Mouse (Mus musculus) midbrain, embryonic 14.5 days (tissue): ENCODE data around the gene Gm17949. TPM values are rescaled to one million over a fixed set of nuclear protein-coding genes. Genes with fewer than 3 reads are reported as not detected.

Source experiments
- ATAC-seq: fragments of 200-750 bp; cut with Nextera tagmentation; 2 replicates; pipeline ENCODE4 v1.8.0; 2017; ENCODE audit warnings: moderate number of reproducible peaks, moderate library complexity; ENCODE audit not compliant: low FRiP score, low TSS enrichment
- DNase-seq: peaks from one replicate; pipeline ENCODE4 v3.0.0-alpha.2; 2015
- H3K27ac ChIP-seq: fragments of 300-500 bp; sonication (generic); replicated peaks from 2 replicates; pipeline ENCODE4 v1.5.1; 2014; ENCODE audit warnings: mild to moderate bottlenecking, low read depth, low read length, moderate library complexity
- H3K27me3 ChIP-seq: fragments of 300-500 bp; sonication (generic); 2 replicates; pipeline ENCODE4 v1.6.1; 2014; ENCODE audit warnings: low read length, control low read depth, mixed read lengths; ENCODE audit not compliant: control insufficient read depth, insufficient read depth
- H3K36me3 ChIP-seq: fragments of 300-500 bp; sonication (generic); 2 replicates; pipeline ENCODE4 v1.6.1; 2014; ENCODE audit warnings: low read length, control low read depth; ENCODE audit not compliant: control insufficient read depth, insufficient read depth
- H3K4me1 ChIP-seq: fragments of 300-500 bp; sonication (generic); 2 replicates; pipeline ENCODE4 v1.6.1; 2014; ENCODE audit warnings: mild to moderate bottlenecking, antibody characterized with exemption, low read length, control low read depth; ENCODE audit not compliant: control insufficient read depth, insufficient read depth
- H3K4me2 ChIP-seq: fragments of 300-500 bp; sonication (generic); 2 replicates; pipeline ENCODE4 v1.6.1; 2014; ENCODE audit warnings: mild to moderate bottlenecking, low read length, moderate library complexity
- H3K4me3 ChIP-seq: fragments of 300-500 bp; sonication (generic); replicated peaks from 2 replicates; pipeline ENCODE4 v1.5.1; 2014; ENCODE audit warnings: low read depth, low read length
- H3K9ac ChIP-seq: fragments of 300-500 bp; sonication (generic); replicated peaks from 2 replicates; pipeline ENCODE4 v1.6.1; 2014; ENCODE audit warnings: mild to moderate bottlenecking, low read length, moderate library complexity
- H3K9me3 ChIP-seq: fragments of 300-500 bp; sonication (generic); 2 replicates; pipeline ENCODE4 v1.6.1; 2016; ENCODE audit warnings: low read length, control low read depth, mixed read lengths; ENCODE audit not compliant: control insufficient read depth
- WGBS: fragments of 180-500 bp; shearing (Covaris S2); extraction: QIAGEN DNeasy Blood & Tissue Kit; methylation state at CpG from one replicate; pipeline ENCODE4 v1.1.7; 2014; 5-methylcytosine and 5-hydroxymethylcytosine counted together
- polyA plus RNA-seq: library from polyadenylated mRNA; unstranded; fragments of >200 nt; fragmentation: Nextera tagmentation; extraction: Ambion mirVana; gene quantifications from 2 replicates; pipeline ENCODE4 v1.2.1, GENCODE M21; 2014

Gene Gm17949
- polyA plus RNA-seq, 1 experiment from 2014 or later = 0.42 TPM

GRCm38 (mm10) chr17:56988441-56988840 is 22.8 kb upstream of the Gm17949 start:
- H3K27me3 ChIP-seq = no peaks in the 10 kb centered on the region
- H3K36me3 ChIP-seq = peaks cover 13% of the 10 kb centered on the region
- H3K9ac ChIP-seq = no peak overlapping the region
- H3K4me3 ChIP-seq = no peak overlapping the region
- H3K4me2 ChIP-seq = no peak overlapping the region
- peaks cover 11% of the 10 kb centered on the region for H3K4me1 ChIP-seq
- WGBS = 90% methylated on average over 7 of the region's 7 CpGs
- DNase-seq (no peak), ATAC-seq (no peak)
- H3K9me3 ChIP-seq = no peaks in the 10 kb centered on the region
- H3K27ac ChIP-seq = no peak overlapping the region

GRCm38 (mm10) chr17:56988921-56989430 is 22.3 kb upstream of the Gm17949 start:
- H3K4me1 ChIP-seq = peaks cover 11% of the 10 kb centered on the region
- peak overlapping the region; percentile 84; the same call in 1 of the 2 replicates for H3K9ac ChIP-seq
- no peak for DNase-seq
- H3K4me2 ChIP-seq = peak overlapping the region; percentile 70
- H3K27me3 ChIP-seq = no peaks in the 10 kb centered on the region
- H3K36me3 ChIP-seq = peaks cover 18% of the 10 kb centered on the region
- WGBS = 73% methylated on average over 7 of the region's 7 CpGs
- ATAC-seq = no peak
- H3K9me3 ChIP-seq = no peaks in the 10 kb centered on the region
- peak overlapping the region; percentile 82 for H3K27ac ChIP-seq
- peak overlapping the region; percentile 87 for H3K4me3 ChIP-seq

GRCm38 (mm10) chr17:56989467-56990114 is 21.7 kb upstream of the Gm17949 start:
- H3K9ac ChIP-seq = peak overlapping the region; percentile 84
- peaks cover 11% of the 10 kb centered on the region for H3K4me1 ChIP-seq
- H3K9me3 ChIP-seq = no peaks in the 10 kb centered on the region
- peak; percentile 93 for ATAC-seq
- peak overlapping the region; percentile 87 for H3K4me3 ChIP-seq
- peaks cover 24% of the 10 kb centered on the region for H3K36me3 ChIP-seq
- 3% methylated on average over 25 of the region's 25 CpGs for WGBS
- H3K4me2 ChIP-seq = peak overlapping the region; percentile 70
- peak; percentile 93 for DNase-seq
- H3K27ac ChIP-seq = peak overlapping the region; percentile 82
- no peaks in the 10 kb centered on the region for H3K27me3 ChIP-seq

- Histone ChIP-seq H3K36me3 (peaks cover 29% of the 10 kb centered on the region), H3K27me3 (no peaks in the 10 kb centered on the region), H3K4me2 (peak within 1 kb of the TSS; percentile 70), H3K9ac (peak within 1 kb of the TSS; percentile 84), H3K9me3 (no peaks in the 10 kb centered on the region), H3K27ac (peak within 1 kb of the TSS; percentile 82), H3K4me1 (peaks cover 11% of the 10 kb centered on the region), H3K4me3 (peak within 1 kb of the TSS; percentile 87)
- ATAC-seq = peak; percentile 96
- peak; percentile 97 for DNase-seq
- WGBS = under 1% methylated on average over 52 of the region's 52 CpGs
Measured at GRCm38 (mm10) chr17:56990115-56990746, 21.0 kb upstream of the Gm17949 start, which contains the start of gene Clpp. TSS of gene Clpp (plus strand) at chr17:56990305.

GRCm38 (mm10) chr17:56990966-56991365 is 20.3 kb upstream of the Gm17949 start:
- DNase-seq = no peak
- Histone ChIP-seq H3K9ac (peak overlapping the region; percentile 84), H3K4me2 (peak overlapping the region; percentile 70), H3K36me3 (peaks cover 37% of the 10 kb centered on the region), H3K9me3 (no peaks in the 10 kb centered on the region), H3K4me1 (peaks cover 11% of the 10 kb centered on the region), H3K27me3 (no peaks in the 10 kb centered on the region), H3K27ac (no peak overlapping the region), H3K4me3 (peak overlapping the region; percentile 87)
- ATAC-seq = no peak
- WGBS = 78% methylated on average over 2 of the region's 2 CpGs

GRCm38 (mm10) chr17:56995046-56995445 is 16.2 kb upstream of the Gm17949 start:
- Histone ChIP-seq H3K27ac (no peak overlapping the region), H3K4me1 (peaks cover 20% of the 10 kb centered on the region), H3K36me3 (peaks cover 54% of the 10 kb centered on the region), H3K27me3 (no peaks in the 10 kb centered on the region), H3K4me3 (no peak overlapping the region), H3K9ac (no peak overlapping the region), H3K4me2 (no peak overlapping the region), H3K9me3 (no peaks in the 10 kb centered on the region)
- no peak for ATAC-seq
- WGBS = 91% methylated on average over 8 of the region's 8 CpGs
- DNase-seq = no peak

GRCm38 (mm10) chr17:56996506-56996905 is 14.8 kb upstream of the Gm17949 start:
- H3K9ac ChIP-seq = no peak overlapping the region
- DNase-seq (no peak), ATAC-seq (no peak)
- H3K36me3 ChIP-seq = peaks cover 61% of the 10 kb centered on the region
- 81% methylated on average over 2 of the region's 2 CpGs for WGBS
- H3K4me1 ChIP-seq = peaks cover 12% of the 10 kb centered on the region; the same call in 1 of the 2 replicates
- H3K9me3 ChIP-seq = no peaks in the 10 kb centered on the region
- no peak overlapping the region for H3K27ac ChIP-seq
- H3K4me2 ChIP-seq = peak overlapping the region; percentile 72
- no peak overlapping the region for H3K4me3 ChIP-seq
- H3K27me3 ChIP-seq = no peaks in the 10 kb centered on the region

- peak within 1 kb of the TSS; percentile 72 for H3K4me2 ChIP-seq
- peak within 1 kb of the TSS; percentile 70 for H3K9ac ChIP-seq
- DNase-seq (peak; percentile 95), ATAC-seq (peak; percentile 97)
- WGBS = under 1% methylated on average over 38 of the region's 38 CpGs
- H3K4me1 ChIP-seq = peaks cover 9% of the 10 kb centered on the region; the same call in 1 of the 2 replicates
- H3K4me3 ChIP-seq = peak within 1 kb of the TSS; percentile 76
- no peaks in the 10 kb centered on the region for H3K9me3 ChIP-seq
- H3K27me3 ChIP-seq = no peaks in the 10 kb centered on the region
- H3K27ac ChIP-seq = peak within 1 kb of the TSS; percentile 85
- H3K36me3 ChIP-seq = peaks cover 61% of the 10 kb centered on the region
Measured at GRCm38 (mm10) chr17:56997029-56997667, 14.1 kb upstream of the Gm17949 start, which contains the start of gene Alkbh7. TSS of gene Alkbh7 (plus strand) at chr17:56997339.
